Mouse (Mus musculus): Measurements from ENCODE around the gene Cyp26c1.

Gene Cyp26c1

GRCm38 (mm10) chr19:37698273-37699160 is 13.1 kb downstream of the Cyp26c1 start:
- in situ Hi-C loops (cut with MboI, MseI): no loop called here

- in situ Hi-C loops (cut with MboI, MseI): loop anchor here (5.0 kb wide), 1 partner anchor 188 kb away; no protein-coding TSS in a partner anchor
These were observed 14.3 kb downstream of the Cyp26c1 start for GRCm38 (mm10) chr19:37699711-37700110.

GRCm38 (mm10) chr19:37702377-37703076 is 17.1 kb downstream of the Cyp26c1 start:
- in situ Hi-C loops (cut with MboI, MseI): loop anchor here (5.0 kb wide), 1 partner anchor 185 kb away; no protein-coding TSS in a partner anchor

GRCm38 (mm10) chr19:37703902-37704509 is 18.6 kb downstream of the Cyp26c1 start:
- in situ Hi-C loops (cut with MboI, MseI): loop anchor here (5.0 kb wide), 1 partner anchor 183 kb away; no protein-coding TSS in a partner anchor

GRCm38 (mm10) chr19:37705722-37706121 is 20.3 kb downstream of the Cyp26c1 start:
- in situ Hi-C loops (cut with MboI, MseI): no loop called here

GRCm38 (mm10) chr19:37714681-37715080 is 29.3 kb downstream of the Cyp26c1 start:
- in situ Hi-C loops (cut with MboI, MseI): no loop called here

- in situ Hi-C loops (cut with MboI, MseI): no loop called here
These were observed 30.6 kb downstream of the Cyp26c1 start for GRCm38 (mm10) chr19:37715980-37716379.

- in situ Hi-C loops (cut with MboI, MseI): no loop called here
These were observed 31.3 kb downstream of the Cyp26c1 start for GRCm38 (mm10) chr19:37716524-37717175.

GRCm38 (mm10) chr19:37719166-37719565 is 33.8 kb downstream of the Cyp26c1 start:
- in situ Hi-C loops (cut with MboI, MseI): no loop called here

- in situ Hi-C loops (cut with MboI, MseI): no loop called here
These were observed 39.2 kb downstream of the Cyp26c1 start for GRCm38 (mm10) chr19:37724591-37724990.

- in situ Hi-C loops (cut with MboI, MseI): loop anchor here (25.0 kb wide), 1 partner anchor 1739 kb away; no protein-coding TSS in a partner anchor
These were observed 41.2 kb downstream of the Cyp26c1 start for GRCm38 (mm10) chr19:37726585-37726984.

GRCm38 (mm10) chr19:37727366-37727765 is 42.0 kb downstream of the Cyp26c1 start:
- in situ Hi-C loops (cut with MboI, MseI): loop anchor here (25.0 kb wide), 1 partner anchor 1740 kb away; no protein-coding TSS in a partner anchor

- in situ Hi-C loops (cut with MboI, MseI): loop anchor here (25.0 kb wide), 1 partner anchor 1748 kb away; no protein-coding TSS in a partner anchor
These were observed 50.0 kb downstream of the Cyp26c1 start for GRCm38 (mm10) chr19:37735426-37735825.

GRCm38 (mm10) chr19:37738575-37738974 is 53.2 kb downstream of the Cyp26c1 start:
- in situ Hi-C loops (cut with MboI, MseI): loop anchor here (25.0 kb wide), 1 partner anchor 1751 kb away; no protein-coding TSS in a partner anchor

- in situ Hi-C loops (cut with MboI, MseI): loop anchor here (25.0 kb wide), 1 partner anchor 1753 kb away; no protein-coding TSS in a partner anchor
These were observed 54.7 kb downstream of the Cyp26c1 start for GRCm38 (mm10) chr19:37740043-37740442.

Measured in regulatory T cell (primary cell).